Mouse (Mus musculus) testis, adult 2 months (tissue): Measurements from ENCODE around the gene D430019H16Rik.

Experiments used
- CTCF ChIP-seq: fragments of 200-500 bp; IDR thresholded peaks from 2 replicates; pipeline ENCODE4 v1.5.1; 2012; ENCODE audit warnings: low read depth, mild to moderate bottlenecking, inconsistent platforms, low read length, moderate library complexity; ENCODE audit not compliant: control insufficient read depth, insufficient read depth, insufficient replicate concordance
- POLR2A ChIP-seq: fragments of 200-500 bp; IDR thresholded peaks from 2 replicates; pipeline ENCODE4 v1.6.1; 2012; ENCODE audit warnings: low read depth, mild to moderate bottlenecking, inconsistent platforms, low read length, moderate library complexity; ENCODE audit not compliant: control insufficient read depth

- TF ChIP-seq CTCF = no peak
- no peak for TF ChIP-seq POLR2A
Observed at GRCm38 (mm10) chr12:105449239-105449638, 4.4 kb upstream of the D430019H16Rik start.
